Mouse (Mus musculus): Measurements from ENCODE around the gene March10.

The March10 gene

DNA sequence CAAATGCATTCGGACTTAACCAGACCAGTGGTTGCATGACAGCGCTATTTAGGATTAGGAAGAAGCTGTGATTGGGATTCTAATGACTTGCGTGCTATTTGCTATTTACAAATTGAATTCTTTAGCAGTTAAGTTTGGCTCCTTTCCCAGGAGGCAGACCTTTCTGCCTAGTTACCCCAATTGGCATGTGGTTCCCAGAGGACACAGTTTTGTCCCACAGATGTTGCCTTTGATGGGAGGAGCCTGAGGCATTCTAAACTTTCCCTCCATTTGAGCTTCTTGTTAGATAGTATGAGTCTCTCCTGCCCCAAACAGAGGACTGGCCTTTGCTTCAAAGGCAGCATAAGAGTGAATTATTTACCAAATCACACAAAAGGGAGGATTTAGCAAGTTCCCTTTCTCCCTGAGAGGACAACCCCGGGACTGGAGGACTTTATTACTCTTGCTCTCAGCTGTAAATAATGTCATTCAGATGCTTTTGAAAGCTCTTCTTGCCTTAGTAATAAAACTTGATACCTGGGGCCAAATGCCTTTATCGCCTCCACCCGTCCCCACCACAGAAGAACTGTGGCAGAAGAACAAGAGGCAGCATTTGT is 48.6 kb downstream of the March10 start:
- 75% methylated on average over 6 of the region's 6 CpGs for WGBS

DNA sequence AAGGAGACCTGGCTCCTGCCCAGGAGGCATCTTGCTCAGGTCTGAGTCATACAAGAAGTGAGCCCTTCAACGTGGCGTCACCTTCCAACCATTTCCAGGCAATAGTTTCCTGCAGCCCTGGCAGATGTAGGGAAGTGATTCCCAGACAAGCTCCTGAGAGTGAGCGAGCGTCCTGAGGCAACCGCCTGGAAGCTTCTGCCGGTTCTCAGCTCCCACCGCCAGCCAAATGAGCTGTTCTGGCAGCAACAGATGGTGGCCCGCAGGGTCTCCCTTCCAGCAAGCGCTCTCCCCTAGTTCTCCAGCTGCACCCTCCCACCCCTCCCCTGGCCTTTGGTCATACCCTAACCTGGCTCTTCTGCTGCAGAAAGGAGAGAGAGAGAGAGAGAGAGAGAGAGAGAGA is 54.2 kb downstream of the March10 start:
- WGBS, result 35% methylated on average over 9 of the region's 9 CpGs

DNA sequence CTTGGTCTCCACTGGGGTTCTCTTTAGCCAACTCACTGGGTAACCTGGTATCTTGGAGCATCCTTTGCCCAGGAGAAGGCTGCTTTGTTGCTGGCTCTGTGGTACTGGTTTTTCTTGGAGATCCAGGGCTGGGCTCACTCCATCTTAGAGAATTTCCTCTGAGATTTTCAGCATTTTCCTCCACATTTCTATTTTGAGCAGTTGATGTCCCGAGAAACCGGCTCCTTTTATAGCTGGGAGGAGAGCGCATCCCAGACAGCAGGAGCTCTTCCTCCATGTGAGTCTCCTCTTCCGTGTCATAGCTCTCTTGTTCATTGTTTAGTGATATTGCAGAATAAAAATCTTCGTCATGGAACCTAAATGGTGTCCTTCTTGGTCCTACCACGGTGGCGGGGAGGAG is 66.2 kb downstream of the March10 start:
- WGBS, result 52% methylated on average over 7 of the region's 7 CpGs

DNA sequence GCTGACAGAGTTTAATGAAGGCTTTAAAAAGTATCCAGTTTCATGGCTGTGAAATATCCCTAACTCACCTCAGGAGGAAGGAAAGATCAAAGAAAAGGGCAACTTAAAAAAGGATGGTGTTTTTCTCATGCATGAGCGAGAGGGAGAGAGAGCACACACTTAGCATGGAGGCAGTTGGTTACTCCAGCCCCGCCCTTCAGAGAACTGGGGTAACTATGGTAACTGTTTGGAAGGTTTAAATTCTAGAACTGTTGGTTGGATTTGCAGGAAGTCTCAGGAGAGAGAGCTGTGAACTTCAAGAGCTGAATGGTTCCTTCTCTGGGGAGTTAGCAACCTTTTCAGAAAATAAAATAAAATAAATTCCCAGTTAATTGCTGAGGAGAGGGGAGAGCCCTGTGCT is 67.9 kb downstream of the March10 start:
- 46% methylated on average over 2 of the region's 2 CpGs for WGBS

DNA sequence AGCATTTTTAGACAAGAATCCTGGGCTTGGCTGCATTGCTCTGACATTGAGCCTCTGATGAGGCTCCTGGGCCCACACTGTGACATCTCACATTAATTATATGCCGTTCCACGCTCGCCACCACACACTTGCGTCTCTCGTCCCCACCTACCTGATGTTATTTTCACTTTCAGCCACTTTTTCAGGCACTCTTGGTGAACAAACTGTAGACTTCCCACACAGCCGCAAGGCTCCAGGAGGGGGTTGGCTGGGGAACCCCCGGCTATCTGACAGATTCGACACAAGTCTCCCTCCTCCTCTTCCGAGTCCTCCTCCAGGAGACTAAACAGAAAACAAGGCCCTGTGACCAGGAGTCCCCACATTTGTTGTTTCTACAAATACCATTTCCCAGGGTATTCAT is 71.3 kb downstream of the March10 start:
- 66% methylated on average over 9 of the region's 9 CpGs for WGBS

DNA sequence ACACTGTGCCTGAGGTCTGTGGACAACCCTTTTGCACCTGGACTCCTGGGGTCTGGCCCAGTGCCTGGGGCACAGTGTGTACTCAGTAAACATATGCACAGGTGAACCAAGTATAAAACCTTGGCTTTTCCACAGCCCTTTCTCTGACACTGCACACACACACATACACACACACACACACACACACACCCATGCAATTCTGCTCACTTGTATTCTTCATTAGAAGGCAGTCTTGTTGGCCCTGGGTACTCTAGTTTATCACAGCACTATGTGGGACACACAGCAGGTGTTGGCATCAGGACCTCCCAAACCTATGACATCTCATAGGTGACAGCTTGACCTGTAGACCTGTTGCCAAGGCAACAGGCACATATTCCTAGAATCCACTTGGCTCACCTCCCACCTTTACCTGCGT is 80.7 kb downstream of the March10 start:
- WGBS, result 84% methylated on average over 1 of the region's 1 CpGs

DNA sequence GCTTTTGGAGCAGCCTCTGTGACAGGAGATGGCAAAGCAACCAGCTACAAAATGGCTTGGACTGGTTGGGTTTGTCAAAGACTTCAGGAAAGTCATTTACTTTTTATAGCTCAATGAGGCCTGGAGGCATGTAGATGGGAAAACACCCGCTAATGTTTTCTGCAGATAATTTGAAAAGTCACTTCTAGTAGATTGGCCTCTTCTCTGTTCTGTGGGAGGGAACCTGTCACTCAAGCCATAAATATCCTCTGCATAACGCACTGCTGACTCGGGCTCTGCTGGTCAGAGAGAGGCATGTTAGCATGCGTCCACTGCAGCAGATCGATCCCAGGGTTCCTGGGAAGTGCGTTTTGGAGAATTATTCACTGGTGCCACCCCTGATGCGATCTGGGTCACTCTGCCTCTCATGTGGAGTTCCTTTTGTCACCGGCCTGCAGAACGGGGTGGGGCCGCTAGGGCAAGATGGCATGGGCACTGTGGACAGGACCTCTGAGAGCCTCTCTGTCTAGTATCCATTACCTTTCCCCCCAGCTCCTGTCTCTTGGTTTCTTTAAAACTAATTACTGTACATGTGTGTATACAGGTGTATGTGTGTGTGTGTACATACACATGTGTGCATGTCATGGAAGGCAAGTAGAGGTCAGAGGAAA is 81.9 kb downstream of the March10 start:
- 84% methylated on average over 10 of the region's 10 CpGs for WGBS

DNA sequence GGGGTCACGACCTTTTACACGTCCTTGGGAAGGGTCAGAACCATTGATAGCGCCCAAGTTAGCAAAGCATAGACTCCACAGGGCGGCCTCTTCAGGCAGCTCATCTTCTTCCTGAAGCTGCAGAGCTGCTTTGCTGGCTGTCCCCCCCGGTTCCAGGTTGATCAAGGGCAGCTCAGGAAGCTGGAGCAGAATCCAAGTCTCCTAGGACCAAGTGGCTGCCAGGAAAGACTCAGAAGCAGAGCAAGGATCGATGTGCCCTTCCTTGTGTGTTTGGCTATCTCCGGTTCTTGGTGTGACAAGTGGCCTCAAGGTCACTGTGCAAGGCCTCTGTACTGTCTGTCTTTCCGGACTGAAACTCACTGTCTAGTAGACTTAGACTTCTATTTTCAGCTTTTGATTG is 82.7 kb downstream of the March10 start:
- 81% methylated on average over 8 of the region's 8 CpGs for WGBS

DNA sequence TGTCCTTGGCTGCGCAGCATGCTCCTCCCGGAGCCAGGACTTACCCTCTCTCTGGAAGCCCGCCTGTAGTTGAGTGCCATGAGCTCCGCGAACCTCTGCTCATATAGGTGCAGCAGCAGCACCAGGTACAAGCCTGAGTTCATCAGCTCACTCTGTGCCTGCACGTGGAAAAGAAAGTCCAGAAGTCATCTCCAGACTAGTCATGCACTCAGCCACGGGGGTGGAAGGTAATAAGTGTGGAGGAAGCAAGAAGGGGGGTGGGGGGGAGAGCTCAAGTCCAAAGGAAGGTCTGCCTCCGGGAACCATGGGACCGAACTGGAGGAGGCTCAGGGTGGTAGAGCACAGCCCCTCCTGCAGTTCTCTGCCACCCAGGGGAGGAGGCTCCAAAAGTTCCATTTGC is 84.7 kb downstream of the March10 start:
- 73% methylated on average over 9 of the region's 9 CpGs for WGBS

DNA sequence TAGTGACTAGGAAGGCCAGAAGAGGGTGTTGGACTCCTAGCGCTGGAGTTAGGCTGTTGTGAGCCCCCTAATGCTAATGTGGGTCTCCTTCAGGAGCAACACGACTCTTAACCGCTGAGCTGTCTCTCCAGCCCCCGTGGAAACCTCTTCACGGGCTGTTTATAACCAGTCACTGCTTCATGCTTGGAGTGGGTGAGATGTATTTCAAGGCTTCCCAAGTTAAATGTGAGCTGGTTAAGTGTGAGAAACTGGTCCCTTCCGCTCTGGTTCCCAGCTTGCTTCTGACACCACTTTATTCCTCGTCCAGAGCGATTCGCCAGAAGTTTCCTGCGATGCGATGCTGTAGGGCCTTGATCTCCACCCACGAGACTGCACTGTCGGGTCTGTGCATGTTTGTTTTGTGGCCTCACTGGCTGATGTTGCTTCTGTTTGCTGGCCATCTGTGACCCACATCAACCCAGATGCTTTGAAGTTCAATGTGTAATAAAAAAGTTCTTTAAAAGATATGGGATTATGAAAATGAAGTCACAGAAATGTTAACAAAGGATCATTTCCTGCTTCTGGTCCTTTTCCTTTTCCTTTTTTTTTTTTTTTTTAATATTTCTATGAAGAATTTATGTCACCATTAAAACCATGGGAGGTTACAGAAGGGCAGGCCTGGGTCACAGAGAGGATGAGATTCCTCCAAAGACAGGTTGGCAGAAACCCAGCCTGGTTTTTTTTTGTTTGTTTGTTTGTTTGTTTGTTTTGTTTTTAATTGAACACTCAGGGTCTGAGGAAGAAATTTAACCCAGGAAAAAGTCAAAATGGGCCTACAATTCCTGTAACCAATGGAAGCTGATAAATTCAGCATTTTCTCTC is 86.8 kb downstream of the March10 start:
- 62% methylated on average over 13 of the region's 13 CpGs for WGBS

DNA sequence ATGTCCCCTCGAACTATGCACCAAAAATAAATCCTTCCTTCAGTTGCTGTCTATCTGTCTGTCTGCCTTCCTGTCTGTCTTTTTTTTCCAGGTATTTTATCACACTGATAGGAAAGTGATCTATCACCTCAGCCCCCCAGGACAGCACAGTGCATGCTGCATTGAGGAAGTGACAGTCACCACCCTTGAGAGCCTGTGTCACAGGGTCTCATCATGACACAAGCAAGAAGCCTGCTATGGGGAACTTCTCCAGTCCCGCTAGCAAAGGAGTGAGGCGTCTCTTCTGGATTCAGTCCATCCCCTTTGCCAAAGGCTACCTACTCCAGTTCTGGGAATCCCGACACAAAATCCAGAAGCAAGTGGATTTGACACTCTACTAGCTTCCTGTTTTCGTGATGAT is 87.7 kb downstream of the March10 start:
- 66% methylated on average over 5 of the region's 5 CpGs for WGBS

DNA sequence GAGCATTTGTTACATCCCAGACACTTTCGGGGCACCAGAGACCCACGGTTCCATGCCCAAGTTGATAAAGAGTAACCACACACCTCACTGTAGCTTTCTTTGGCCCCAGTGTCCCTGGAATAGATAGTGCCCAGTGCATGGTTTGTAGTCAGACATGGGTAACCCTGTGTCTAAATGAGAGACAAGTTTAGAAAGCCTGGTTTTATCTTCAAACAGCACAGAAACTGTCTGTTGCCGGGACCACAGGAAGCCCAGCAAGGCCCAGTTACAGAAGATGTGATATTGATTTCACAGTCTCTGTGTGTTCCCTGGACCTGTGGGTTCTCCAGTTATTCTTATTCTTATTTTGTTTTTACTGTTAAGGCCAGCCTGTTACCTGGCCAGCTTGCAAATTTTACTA is 89.4 kb downstream of the March10 start:
- 83% methylated on average over 3 of the region's 3 CpGs for WGBS

DNA sequence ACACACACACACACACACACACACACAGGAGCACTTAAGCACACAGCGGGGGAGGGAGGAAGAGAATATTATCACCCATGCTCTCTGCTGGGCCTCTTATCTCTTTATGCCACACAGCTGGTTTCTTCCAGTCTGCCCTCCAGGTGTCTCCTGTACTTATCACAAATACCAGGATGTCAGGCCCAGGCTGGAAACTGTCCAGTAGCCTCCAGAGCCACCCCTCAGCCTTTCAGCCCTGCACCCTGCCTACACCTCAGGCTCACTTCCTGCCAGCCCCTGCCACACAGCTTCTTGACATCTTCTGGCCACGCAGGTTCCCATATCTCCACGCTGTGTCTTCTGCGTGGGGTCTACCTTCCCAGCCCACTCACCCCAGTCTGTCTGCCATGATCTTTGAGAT is 90.5 kb downstream of the March10 start:
- 95% methylated on average over 4 of the region's 4 CpGs for WGBS

DNA sequence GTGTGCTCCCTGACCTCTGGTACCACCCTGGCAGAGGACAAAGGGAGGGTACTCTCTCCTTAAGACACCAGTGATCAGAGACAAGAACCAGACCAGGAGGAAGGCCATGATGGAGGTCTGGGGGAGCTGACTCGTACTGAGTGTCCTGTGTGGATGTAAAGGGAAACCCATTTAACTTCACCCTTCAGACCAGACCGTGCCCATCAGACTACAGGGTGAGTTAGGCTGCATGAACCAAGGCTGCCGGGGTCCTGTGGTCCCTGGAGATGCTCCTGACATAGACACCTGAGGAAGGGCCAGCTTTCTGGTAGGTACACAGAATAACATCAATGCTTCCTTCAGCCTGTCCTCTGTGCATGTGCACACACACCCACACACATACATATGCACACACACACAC is 90.9 kb downstream of the March10 start:
- 100% methylated on average over 3 of the region's 3 CpGs for WGBS

DNA sequence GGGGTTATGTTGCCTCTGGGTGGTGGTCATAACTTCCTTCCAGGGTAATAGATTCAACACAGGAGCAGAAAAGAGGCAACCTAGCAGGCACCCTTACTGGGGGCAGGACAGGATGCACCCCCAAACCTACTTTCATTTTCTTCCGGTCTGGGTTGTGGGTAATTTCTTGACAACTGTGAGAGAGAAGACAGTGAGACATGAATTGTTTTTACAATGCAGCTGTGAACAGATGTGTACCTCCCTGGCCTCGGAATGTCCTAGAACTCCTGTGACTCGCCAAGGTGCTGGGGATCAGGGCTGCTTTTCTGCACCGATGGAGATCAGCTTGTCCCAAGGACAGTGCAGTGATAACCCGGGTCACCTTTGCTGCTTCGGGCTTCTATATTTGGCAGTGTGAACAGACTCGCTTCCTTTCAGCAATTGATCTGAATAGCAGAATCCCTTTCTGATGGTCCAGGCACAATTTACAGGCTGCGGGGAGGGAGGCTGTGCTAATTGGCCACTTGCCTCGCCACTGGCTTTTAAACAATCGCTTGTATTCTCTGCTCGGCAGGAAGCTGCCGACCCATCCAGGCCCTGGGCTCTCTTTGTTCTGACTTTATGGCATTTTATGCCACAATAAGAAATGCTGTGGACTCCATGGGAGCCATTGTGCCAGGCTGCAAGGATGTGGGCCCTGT is 92.0 kb downstream of the March10 start:
- WGBS, result 5% methylated on average over 12 of the region's 12 CpGs

DNA sequence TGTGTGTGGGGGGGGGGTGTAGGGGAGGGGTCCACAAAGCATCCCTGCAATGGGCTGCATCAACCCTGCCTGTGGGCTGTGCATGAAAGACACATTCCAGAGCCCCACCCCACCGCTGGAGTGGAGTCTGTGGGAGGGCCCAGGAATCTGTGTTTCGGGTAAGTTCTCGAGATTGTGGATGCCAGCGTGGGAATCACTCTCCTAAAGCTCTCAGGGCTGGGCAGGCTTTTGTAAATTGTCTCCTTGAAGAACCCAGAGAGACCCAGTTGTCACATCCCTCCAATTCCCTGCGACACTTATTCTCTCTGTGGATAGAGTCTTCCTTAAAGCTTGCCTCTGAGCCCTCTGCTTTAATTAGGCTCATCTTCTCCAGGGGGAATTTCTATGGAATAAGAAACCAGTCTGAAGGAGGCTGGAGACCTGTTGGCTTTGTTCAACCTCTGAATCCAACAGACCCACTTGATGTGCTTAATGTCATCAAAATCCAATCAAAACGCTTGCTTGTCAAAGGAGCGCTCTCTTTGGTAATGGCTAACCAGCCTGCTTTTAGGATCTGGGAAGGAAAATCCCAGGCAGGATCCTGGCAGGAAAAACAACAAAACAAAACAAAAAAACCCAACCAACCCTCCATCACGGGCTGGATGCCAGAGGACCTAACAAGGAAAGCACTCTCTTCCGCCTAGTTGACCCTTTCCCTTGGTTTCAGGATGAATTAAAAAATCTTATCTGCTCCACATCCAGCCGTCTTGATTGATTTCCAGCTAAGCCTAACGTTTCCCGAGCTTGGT is 92.7 kb downstream of the March10 start:
- WGBS, result 17% methylated on average over 12 of the region's 12 CpGs

DNA sequence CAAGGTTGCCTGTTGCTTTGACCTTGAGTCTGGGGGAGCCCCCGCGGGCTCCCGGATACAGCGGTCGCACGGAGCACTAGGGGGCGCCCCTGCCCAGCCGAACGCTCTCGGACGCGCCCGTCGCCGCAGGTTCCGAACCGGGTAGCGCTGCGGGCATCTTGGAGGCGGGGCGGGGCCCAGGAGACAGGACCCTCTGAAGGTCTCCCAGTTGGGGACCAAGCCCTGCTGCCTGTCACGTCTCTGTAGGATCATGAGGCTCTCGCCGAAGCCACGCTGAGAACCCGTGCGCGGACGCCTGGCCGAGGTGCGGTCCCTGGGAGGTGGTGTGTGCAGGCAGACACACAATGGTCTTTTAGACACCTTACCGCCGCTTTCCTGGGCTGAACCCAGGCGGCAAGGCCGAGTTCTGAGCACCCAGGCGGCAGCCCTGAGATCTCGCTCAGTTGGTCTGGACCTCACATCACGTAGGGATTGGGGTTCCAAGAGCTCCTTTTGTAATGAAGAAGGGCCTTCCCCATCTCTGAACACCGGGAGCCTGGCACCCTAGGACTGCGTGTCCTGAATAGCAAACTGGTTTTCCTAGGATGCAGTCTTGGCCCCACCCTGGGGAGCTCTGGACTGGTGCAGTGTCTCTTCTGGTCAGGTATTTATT is 93.5 kb downstream of the March10 start:
- under 1% methylated on average over 40 of the region's 40 CpGs for WGBS

DNA sequence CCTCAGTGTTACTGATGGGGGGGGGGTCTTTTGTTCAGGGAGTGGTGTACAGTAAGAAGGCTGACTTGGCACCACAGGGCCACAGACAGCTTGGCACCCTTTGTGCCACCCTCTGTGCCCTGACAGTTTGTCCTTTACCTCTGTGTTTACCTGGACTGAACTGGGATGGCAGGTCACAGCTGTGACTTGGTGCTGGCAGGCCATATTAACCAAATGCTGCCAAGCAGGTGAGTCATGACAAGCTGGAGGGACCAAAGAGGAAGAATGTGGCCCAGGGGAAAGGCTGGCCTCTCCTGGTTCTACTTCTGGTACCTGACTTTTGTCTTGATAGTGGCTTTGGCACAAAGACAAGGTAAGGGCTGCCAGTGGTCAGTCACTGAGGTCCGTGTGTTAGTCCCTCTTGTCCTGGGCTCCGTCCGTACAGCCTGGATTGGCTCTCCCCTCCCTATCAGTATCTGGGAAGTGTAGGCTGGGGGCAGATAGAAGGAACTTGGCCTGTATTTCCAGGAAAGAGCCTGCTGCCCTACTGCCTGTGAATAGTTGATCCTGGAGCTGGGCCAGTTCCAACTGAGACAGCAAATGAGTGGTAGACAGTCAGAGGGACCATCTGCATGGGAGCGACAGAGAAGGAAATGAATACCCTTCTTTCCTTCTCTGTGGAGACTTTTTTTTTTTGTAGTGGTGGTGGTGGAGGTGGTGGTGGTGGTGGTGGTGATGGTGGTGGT is 94.3 kb downstream of the March10 start:
- 81% methylated on average over 4 of the region's 4 CpGs for WGBS

DNA sequence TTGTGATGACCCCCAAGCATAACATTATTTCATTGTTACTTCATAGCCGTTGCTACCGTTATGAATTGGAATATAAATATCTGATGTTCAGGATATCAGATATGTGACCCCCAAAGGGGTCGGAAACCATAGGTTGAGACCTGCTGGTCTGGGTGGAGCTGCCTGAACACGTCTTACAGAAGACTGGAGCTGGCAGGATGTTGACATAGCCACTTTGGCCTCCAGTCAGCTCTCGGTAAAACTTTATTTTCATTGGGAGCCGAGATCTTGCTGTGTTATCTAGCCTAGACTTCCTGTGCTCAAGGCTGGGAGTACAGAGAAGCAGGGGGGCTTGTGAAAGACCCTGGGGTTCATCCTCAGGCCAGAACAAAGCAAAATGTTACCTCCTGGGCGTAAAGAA is 100.2 kb downstream of the March10 start:
- WGBS, result 76% methylated on average over 7 of the region's 7 CpGs

DNA sequence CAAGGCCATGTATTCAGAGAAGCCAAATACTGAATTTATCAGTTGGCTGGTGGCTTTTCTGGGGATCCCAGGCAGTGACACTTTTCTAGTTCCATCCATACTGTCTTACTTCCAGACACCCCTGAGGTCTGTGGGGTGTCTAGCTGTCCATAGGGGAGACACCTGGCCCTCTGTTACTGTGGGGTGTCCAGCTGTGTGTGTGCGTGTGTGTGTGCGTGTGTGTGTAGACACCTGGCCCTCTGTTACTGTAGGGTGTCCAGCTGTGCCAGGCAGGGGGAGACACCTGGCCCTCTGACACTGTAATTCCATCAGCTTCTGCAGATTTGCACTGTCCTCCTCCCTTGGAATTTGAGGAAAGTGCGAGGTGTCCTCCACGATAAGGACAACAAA is 102.6 kb downstream of the March10 start:
- 98% methylated on average over 4 of the region's 4 CpGs for WGBS
